Mouse (Mus musculus): Measurements from ENCODE around the gene Magi1.

- no peak for TF ChIP-seq CTCF (IDR thresholded peaks at IDR 0.05; ENCODE audit: borderline replicate concordance, extremely low read depth, insufficient read depth, insufficient read length)
- 0 out of 2 replicates have a peak, but pooled peaks have one; percentile 22 for TF ChIP-seq POLR2A (IDR thresholded peaks at IDR 0.05; ENCODE audit: borderline replicate concordance, extremely low read depth, insufficient read depth, insufficient read length, poor library complexity, severe bottlenecking)
These were observed at the start of gene Magi1 for GRCm38 (mm10) chr6:94283318-94284061.

Data from brain, embryonic 14.5 days (tissue).